Mouse (Mus musculus) Patski (cell line): ENCODE measurements around the gene Nup98. TPM values are rescaled to one million over a fixed set of nuclear protein-coding genes. Genes with fewer than 3 reads are reported as not detected.
A peak's percentile ranks its signal among the peaks of the same experiment; 100 is the strongest.

Experiments used
- ATAC-seq: fragments of 100-300 bp; one replicate; pipeline ENCODE4 v1.8.0; 2021
- CTCF ChIA-PET: fragments of 350-600 bp; sonication (Branson Sonifier 250); formaldehyde crosslinking; loops from one replicate; lab custom pipeline; 2022; ENCODE audit warnings: inconsistent platforms; lab: Charles Lee
- POLR2A ChIA-PET: fragments of 350-600 bp; sonication (Branson Sonifier 250); formaldehyde crosslinking; loops from one replicate; lab custom pipeline; 2022; ENCODE audit warnings: antibody characterized with exemption, inconsistent platforms; lab: Charles Lee
- DNase-seq: peaks from one replicate; pipeline ENCODE4 v3.0.0-alpha.2; 2011; ENCODE audit warnings: low read depth, low spot score
- H3K27me3 ChIP-seq: fragments of 371-371 bp; one replicate; pipeline ENCODE4 v1.5.1; 2021
- CTCF ChIP-seq: fragments of 100-300 bp; IDR thresholded peaks from one replicate; pipeline ENCODE4 v1.5.1; 2021
- in situ Hi-C: fragments of 300-500 bp; cut with MboI; formaldehyde crosslinking; loops from 3 replicates; pipeline ENCODE4 v1.11.1; 2018; ENCODE audit warnings: low pct_unique_long_range_greater_than_20kb, mixed read lengths
- polyA plus RNA-seq: library from polyadenylated mRNA; unstranded; gene quantifications from one replicate; pipeline ENCODE4 v1.2.3, GENCODE M21; 2021

Nup98 gene
- polyA plus RNA-seq, 1 experiment from 2014 or later = 40.0 TPM

- TF ChIP-seq CTCF = no peak
- ATAC-seq = peak; percentile 35
- no peaks in the 10 kb centered on the region for H3K27me3 ChIP-seq
- DNase-seq = no peak
- in situ Hi-C loops = loop anchor here (25.0 kb wide), 1 partner anchor 587 kb away; the partner anchor contains the start of gene Clpb
- ChIA-PET POLR2A (interaction anchor here (1.1 to 1.5 kb wide), 3 partner anchors 11 to 195 kb away, joined by 3 to 4 read pairs (median 3); no protein-coding TSS in a partner anchor), CTCF (no interaction called here)
Measured at GRCm38 (mm10) chr7:102249531-102249895, 39.5 kb upstream of the Nup98 start.

- ATAC-seq (no peak), DNase-seq (no peak)
- no peak for TF ChIP-seq CTCF
- CTCF ChIA-PET = no interaction called here
- no peaks in the 10 kb centered on the region for H3K27me3 ChIP-seq
- POLR2A ChIA-PET = no interaction called here
- in situ Hi-C loops = loop anchor here (25.0 kb wide), 1 partner anchor 587 kb away; the partner anchor contains the start of gene Clpb
Measured at GRCm38 (mm10) chr7:102248691-102249404, 38.9 kb upstream of the Nup98 start.

GRCm38 (mm10) chr7:102246956-102247797, 37.2 kb upstream of the Nup98 start:
- TF ChIP-seq CTCF = no peak
- CTCF ChIA-PET = interaction anchor here (1.1 to 1.7 kb wide), 2 partner anchors 12 to 19 kb away, joined by 3 read pairs; no protein-coding TSS in a partner anchor

GRCm38 (mm10) chr7:102246265-102246664, 36.3 kb upstream of the Nup98 start:
- DNase-seq (no peak), ATAC-seq (no peak)
- CTCF ChIA-PET = interaction anchor here (1.7 kb wide), 1 partner anchor 11 kb away, joined by 3 read pairs; no protein-coding TSS in a partner anchor
- TF ChIP-seq CTCF = no peak
- POLR2A ChIA-PET = interaction anchor here (1.4 kb wide), 1 partner anchor 12 kb away, joined by 3 read pairs; no protein-coding TSS in a partner anchor
- in situ Hi-C loops = loop anchor here (25.0 kb wide), 1 partner anchor 584 kb away; the partner anchor contains the start of gene Clpb
- H3K27me3 ChIP-seq = no peaks in the 10 kb centered on the region

More at GRCm38 (mm10) chr7:102246956-102247797, 37.2 kb upstream of the Nup98 start:
- in situ Hi-C loops = loop anchor here (25.0 kb wide), 1 partner anchor 585 kb away; the partner anchor contains the start of gene Clpb
- DNase-seq (no peak), ATAC-seq (no peak)
- no peaks in the 10 kb centered on the region for H3K27me3 ChIP-seq
- POLR2A ChIA-PET = interaction anchor here (1.0 to 1.4 kb wide), 2 partner anchors 11 to 13 kb away, joined by 3 read pairs; no protein-coding TSS in a partner anchor

- DNase-seq = no peak
- TF ChIP-seq CTCF = no peak
- in situ Hi-C loops = loop anchor here (25.0 kb wide), 1 partner anchor 583 kb away; the partner anchor contains the start of gene Clpb
- ATAC-seq = no peak
- ChIA-PET POLR2A (interaction anchor here (1.4 kb wide), 1 partner anchor 12 kb away, joined by 3 read pairs; no protein-coding TSS in a partner anchor), CTCF (interaction anchor here (1.7 kb wide), 1 partner anchor 11 kb away, joined by 3 read pairs; no protein-coding TSS in a partner anchor)
- H3K27me3 ChIP-seq = no peaks in the 10 kb centered on the region
Measured at GRCm38 (mm10) chr7:102245775-102246174, 35.8 kb upstream of the Nup98 start.

- H3K27me3 ChIP-seq = no peaks in the 10 kb centered on the region
- ChIA-PET CTCF (interaction anchor here (2.1 kb wide), 1 partner anchor 21 kb away, joined by 4 read pairs; no protein-coding TSS in a partner anchor), POLR2A (interaction anchor here (1.0 kb wide), 1 partner anchor 14 kb away, joined by 3 read pairs; no protein-coding TSS in a partner anchor)
- DNase-seq = no peak
- in situ Hi-C loops = loop anchor here (25.0 kb wide), 1 partner anchor 583 kb away; the partner anchor contains the start of gene Clpb
- no peak for ATAC-seq
- TF ChIP-seq CTCF = no peak
Measured at GRCm38 (mm10) chr7:102244782-102245535, 35.0 kb upstream of the Nup98 start.

GRCm38 (mm10) chr7:102243870-102244269, 33.9 kb upstream of the Nup98 start:
- in situ Hi-C loops = loop anchor here (25.0 kb wide), 1 partner anchor 582 kb away; the partner anchor contains the start of gene Clpb
- DNase-seq (no peak), ATAC-seq (no peak)
- ChIA-PET CTCF (interaction anchor here (1.4 to 2.1 kb wide), 2 partner anchors 12 to 20 kb away, joined by 4 read pairs; no protein-coding TSS in a partner anchor), POLR2A (interaction anchor here (1.0 kb wide), 1 partner anchor 12 kb away, joined by 3 read pairs; no protein-coding TSS in a partner anchor)
- no peak for TF ChIP-seq CTCF
- H3K27me3 ChIP-seq = no peaks in the 10 kb centered on the region

- ChIA-PET POLR2A (no interaction called here), CTCF (interaction anchor here (1.4 to 2.1 kb wide), 2 partner anchors 11 to 19 kb away, joined by 4 read pairs; no protein-coding TSS in a partner anchor)
- H3K27me3 ChIP-seq = no peaks in the 10 kb centered on the region
- DNase-seq (no peak), ATAC-seq (no peak)
- in situ Hi-C loops = loop anchor here (25.0 kb wide), 1 partner anchor 581 kb away; the partner anchor contains the start of gene Clpb
- no peak for TF ChIP-seq CTCF
Measured at GRCm38 (mm10) chr7:102242917-102243316, 32.9 kb upstream of the Nup98 start.

GRCm38 (mm10) chr7:102242371-102242770, 32.4 kb upstream of the Nup98 start:
- in situ Hi-C loops = loop anchor here (25.0 kb wide), 1 partner anchor 580 kb away; the partner anchor contains the start of gene Clpb
- TF ChIP-seq CTCF = no peak
- ATAC-seq = no peak
- H3K27me3 ChIP-seq = no peaks in the 10 kb centered on the region
- ChIA-PET CTCF (no interaction called here), POLR2A (no interaction called here)
- DNase-seq = no peak
